Mouse (Mus musculus): ENCODE results near the gene Mamdc4.

Gene Mamdc4

DNA sequence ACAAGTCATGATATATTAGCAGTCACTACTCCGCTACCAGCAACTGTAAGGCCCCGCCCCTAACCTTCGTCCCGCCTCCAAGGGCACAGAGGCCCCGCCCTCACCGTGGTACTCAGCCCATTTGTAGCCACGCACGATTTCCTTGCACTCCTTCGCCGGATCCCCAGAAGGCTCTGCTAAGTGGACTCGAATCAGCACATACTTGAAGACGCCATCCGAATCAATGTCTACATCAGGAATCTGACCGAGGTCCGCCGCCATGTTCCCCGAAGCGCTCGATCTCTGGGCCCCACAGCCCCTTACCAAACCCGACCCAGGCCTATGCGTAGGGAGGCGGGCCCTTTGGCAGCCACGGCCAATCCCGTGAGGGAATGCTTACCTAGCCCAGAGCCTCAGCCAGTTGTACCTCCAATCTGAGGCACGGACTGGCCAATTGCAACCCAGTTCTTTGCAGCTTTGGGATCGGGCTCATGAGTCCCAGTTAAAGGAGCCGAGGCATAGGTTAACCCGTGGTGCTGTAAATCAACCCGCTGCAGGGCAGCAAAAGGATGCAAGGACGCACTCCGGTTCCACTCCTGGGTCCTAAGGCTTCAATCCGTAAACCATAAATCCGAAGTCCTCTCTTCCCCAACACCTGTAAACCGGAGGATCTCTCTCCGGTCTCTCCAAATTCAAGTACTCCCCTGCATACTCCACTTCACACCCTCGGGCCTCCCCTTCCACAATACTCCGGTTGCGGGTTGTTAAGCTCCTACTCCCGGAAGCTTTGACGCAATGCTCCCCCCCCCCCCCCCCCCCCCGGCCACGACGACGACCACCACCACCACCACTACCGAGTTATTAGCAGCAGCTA lies at the start of gene Mamdc4, which contains the start of gene Phpt1:
Mamdc4 (minus strand) TSS at position 267 of the 853 bp plus-strand sequence.
Phpt1 (minus strand) TSS at position 646 of the 853 bp plus-strand sequence.
- DNase-seq = peak; percentile 98 to 99

GRCm38 (mm10) chr2:25621229-25622200 lies 46.9 kb upstream of the Mamdc4 start, which contains the start of gene Tmem141:
TSS of gene Tmem141 (minus strand) at chr2:25622005.
- peak; percentile 72 for DNase-seq

DNA sequence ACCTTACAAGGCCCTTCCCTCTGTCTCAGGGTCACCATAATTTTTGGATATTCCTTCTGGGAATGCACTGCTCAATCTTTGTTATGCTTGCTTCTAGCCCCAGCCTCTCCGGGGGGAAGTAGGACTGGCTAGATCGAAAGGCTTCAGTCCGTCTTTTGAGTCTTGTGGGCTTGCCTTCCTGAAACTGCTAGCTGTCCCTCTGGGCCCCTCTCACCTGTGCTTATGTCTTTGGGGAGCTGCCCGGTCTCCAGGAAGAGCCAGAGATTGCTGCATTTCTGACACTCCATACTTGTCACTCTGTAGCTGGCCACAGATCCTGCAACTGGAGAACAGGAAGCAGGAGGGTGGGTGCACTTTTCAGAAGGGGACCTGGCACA lies 46.2 kb upstream of the Mamdc4 start:
- no peak for DNase-seq

GRCm38 (mm10) chr2:25620386-25620785 lies 45.7 kb upstream of the Mamdc4 start:
- DNase-seq = no peak

- no peak for DNase-seq
Observed at GRCm38 (mm10) chr2:25617578-25617977, 42.9 kb upstream of the Mamdc4 start, which contains the start of gene Ccdc183. TSS of gene Ccdc183 (minus strand) at chr2:25617678.

DNA sequence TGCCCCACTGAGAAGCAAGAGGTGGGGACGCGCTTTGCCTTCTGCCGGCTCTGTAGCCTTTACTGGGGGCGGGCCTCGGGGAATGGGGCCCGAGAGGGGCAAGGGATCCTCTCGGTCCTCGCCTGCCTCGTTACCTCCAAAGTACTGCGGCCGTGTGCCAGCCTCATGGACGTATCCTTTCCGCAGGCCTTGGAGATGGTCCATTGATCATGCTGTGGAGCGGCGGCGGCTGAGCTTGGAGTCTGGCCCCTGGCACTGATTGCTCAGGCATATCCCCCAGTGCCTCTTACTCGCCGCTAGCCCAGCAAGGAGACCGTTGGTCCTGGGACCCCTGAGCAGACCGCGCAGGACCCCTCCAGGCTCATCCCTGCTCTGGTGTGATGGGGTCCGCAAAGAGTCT lies 41.8 kb upstream of the Mamdc4 start:
- no peak for DNase-seq

- DNase-seq = no peak
Observed at GRCm38 (mm10) chr2:25608671-25609070, 34.0 kb upstream of the Mamdc4 start.

GRCm38 (mm10) chr2:25607761-25608622 lies 33.3 kb upstream of the Mamdc4 start, which contains the start of gene Rabl6:
TSS of gene Rabl6 (minus strand) at chr2:25608521.
- peak; percentile 86 to 89 for DNase-seq

GRCm38 (mm10) chr2:25602526-25602925 lies 27.9 kb upstream of the Mamdc4 start:
- no peak for DNase-seq

DNA sequence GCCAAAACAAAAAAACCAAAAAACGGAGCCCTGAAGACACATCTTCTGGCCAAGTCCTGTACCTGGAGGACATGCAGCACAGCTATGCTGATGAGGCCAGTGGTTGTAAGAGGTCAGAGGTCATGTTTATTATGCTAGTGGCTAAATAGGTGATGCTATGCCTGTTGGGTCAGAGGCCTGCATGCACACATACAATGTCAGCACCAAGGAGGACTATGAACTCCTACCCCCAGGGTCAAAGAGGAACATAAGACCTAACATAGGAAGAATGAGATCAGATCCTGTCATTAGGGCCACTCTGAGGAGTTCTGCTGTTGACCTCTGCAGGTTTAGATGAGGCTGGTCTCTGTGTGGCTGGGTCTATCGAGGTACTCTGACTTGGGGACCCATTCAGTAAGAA lies 25.4 kb upstream of the Mamdc4 start:
- no peak for DNase-seq

DNA sequence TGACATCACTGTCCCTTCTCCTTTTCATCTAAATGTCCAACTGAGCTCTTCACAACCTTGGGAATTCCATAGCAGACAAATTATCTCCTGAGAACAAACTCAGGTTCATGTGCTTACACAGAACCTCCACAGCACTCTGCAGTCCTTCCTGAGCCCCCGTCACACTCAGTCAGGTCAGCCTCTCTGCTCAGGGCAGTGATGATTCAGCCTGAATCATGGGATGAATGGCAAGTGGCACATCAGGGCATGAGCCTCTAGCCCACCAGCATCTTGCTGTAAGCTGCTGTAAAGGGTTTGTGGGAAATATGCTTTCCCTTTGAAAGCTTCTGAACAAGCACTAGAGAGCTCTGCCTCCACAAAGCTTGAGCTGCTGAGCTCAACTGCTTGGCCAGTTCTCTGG lies 24.1 kb upstream of the Mamdc4 start:
- no peak for DNase-seq

DNA sequence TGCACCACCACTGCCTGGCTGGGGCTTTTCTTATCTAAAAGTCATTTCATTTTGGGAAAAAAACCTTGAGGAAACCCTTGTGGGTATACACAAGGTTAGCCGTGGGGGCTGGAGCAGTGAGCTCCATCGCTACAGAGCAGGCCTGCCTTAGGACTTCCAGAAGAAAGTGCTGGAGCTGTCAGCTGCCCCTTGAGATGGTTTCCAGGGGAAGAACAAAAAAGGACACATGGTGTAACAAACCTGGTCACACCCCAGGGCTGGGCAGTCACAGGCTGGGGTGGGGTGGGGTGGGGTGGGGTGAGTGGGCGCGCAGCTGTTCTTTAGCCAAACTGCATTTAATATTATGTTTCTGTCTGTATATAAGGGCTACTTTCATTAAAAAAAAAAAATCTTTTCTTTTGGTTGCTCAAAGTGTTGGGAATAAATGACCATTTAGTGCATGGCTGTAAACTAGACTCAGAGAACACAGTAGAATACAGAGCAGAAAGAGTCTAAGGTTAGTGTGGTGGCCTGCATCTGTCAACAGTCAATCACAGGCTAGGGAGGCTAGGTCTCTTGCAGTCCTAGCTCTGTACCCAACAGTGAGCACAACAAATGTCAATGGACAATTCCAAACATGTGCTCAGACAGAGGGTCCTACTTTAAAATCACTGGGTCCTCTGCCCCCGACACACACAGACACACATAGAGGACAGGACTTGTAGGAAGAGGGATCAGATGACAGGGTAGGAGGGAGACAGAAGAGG lies 22.3 kb upstream of the Mamdc4 start:
- no peak for DNase-seq

- DNase-seq = peak; percentile 31 to 40
Observed at GRCm38 (mm10) chr2:25591863-25592262, 17.2 kb upstream of the Mamdc4 start.

- DNase-seq = no peak
Observed at GRCm38 (mm10) chr2:25588227-25588907, 13.7 kb upstream of the Mamdc4 start.

- DNase-seq = no peak
Observed at GRCm38 (mm10) chr2:25587290-25587689, 12.6 kb upstream of the Mamdc4 start.

GRCm38 (mm10) chr2:25585601-25586000 lies 11.0 kb upstream of the Mamdc4 start:
- DNase-seq = no peak

DNA sequence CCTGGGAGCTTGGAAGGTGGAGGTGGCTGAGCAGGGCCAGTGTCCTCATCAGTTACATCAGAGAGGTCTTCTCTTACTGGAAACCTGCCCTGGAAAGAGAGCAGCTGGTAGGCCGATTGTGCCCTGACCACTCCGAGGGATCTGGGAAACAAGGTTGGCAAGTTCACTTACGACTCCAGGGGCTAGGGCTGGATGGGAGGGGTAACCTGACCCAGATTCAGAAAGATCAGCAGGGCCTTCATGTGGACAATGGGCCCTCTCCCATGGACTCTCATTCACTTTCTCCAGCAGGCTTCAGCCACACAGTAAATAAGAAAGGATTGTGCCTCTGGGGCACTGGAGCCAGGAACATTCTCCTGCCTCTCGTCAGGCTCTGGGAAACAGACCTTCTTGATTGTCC lies 10.2 kb upstream of the Mamdc4 start:
- no peak for DNase-seq

GRCm38 (mm10) chr2:25584152-25584551 lies 9.5 kb upstream of the Mamdc4 start:
- DNase-seq = no peak

DNA sequence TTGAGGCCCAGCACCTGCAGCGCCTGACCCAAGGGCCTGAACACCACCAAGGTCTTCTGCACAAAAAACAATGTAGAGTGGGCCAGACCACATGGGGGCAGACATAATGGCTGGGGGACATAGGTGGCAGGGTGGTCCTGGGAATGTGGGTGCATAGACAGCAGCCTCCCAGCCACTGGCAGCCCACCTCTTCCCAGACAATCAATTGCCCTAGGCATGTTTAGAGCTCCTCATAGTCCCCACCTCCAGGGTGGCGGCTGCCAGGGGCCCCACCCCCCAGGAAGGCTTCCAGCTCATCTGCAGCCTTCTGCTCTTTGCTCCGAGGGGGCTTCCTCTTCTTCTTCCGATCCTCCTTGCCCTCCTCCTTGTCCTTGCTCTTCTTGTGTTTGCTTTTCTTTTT lies 8.9 kb upstream of the Mamdc4 start:
- no peak for DNase-seq

DNA sequence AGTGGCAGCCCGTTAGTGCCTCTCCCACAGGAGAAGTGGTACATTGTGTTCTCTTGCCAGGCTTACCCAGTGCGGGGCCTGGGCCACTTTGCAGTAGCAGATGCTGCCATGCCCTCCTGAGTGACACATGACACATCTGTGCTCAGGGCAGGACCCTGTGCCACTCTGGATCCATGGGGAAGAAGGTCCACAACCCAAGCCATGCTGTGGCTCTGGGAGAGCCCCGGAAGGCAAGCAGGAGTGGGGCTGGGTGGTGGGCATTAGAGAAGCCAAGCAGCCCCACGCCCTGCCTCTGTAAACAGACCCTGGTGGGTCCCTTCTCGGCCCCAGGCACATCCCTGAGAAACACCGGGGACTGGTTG lies 8.5 kb upstream of the Mamdc4 start:
- no peak for DNase-seq
